Mouse (Mus musculus) neural tube, embryonic 13.5 days (tissue): ENCODE results near the gene Iqsec3. TPM values are rescaled to one million over a fixed set of nuclear protein-coding genes. Genes with fewer than 3 reads are reported as not detected.

Experiments
- ATAC-seq: fragments of 200-750 bp; cut with Nextera tagmentation; 2 replicates; pipeline ENCODE4 v1.8.0; 2017; ENCODE audit warnings: low read depth, mild to moderate bottlenecking, moderate TSS enrichment, moderate library complexity
- H3K27ac ChIP-seq: fragments of 300-500 bp; sonication (generic); replicated peaks from 2 replicates; pipeline ENCODE4 v1.5.1; 2015; ENCODE audit warnings: moderate library complexity, mild to moderate bottlenecking, inconsistent platforms
- H3K27me3 ChIP-seq: fragments of 300-500 bp; sonication (generic); 2 replicates; pipeline ENCODE4 v1.6.1; 2015; ENCODE audit warnings: mild to moderate bottlenecking, inconsistent platforms
- H3K36me3 ChIP-seq: fragments of 300-500 bp; sonication (generic); 2 replicates; pipeline ENCODE4 v1.6.1; 2015; ENCODE audit warnings: mild to moderate bottlenecking, inconsistent platforms
- H3K4me1 ChIP-seq: fragments of 300-500 bp; sonication (generic); replicated peaks from 2 replicates; pipeline ENCODE4 v1.6.1; 2015; ENCODE audit warnings: inconsistent platforms
- H3K4me2 ChIP-seq: fragments of 300-500 bp; sonication (generic); 2 replicates; pipeline ENCODE4 v1.6.1; 2015; ENCODE audit warnings: inconsistent platforms, mild to moderate bottlenecking, moderate library complexity
- H3K4me3 ChIP-seq: fragments of 300-500 bp; sonication (generic); 2 replicates; pipeline ENCODE4 v1.5.1; 2015; ENCODE audit warnings: mild to moderate bottlenecking, inconsistent platforms
- H3K9ac ChIP-seq: fragments of 300-500 bp; sonication (generic); 2 replicates; pipeline ENCODE4 v1.6.1; 2015; ENCODE audit warnings: moderate library complexity, mild to moderate bottlenecking, inconsistent platforms
- H3K9me3 ChIP-seq: fragments of 300-500 bp; sonication (generic); 2 replicates; pipeline ENCODE4 v1.6.1; 2016; ENCODE audit warnings: inconsistent platforms
- WGBS: fragments of 180-500 bp; shearing (Covaris S2); methylation state at CpG from one replicate; pipeline ENCODE4 v1.1.7; 2015; 5-methylcytosine and 5-hydroxymethylcytosine counted together
- polyA plus RNA-seq: library from polyadenylated mRNA; unstranded; fragments of >200 nt; fragmentation: Nextera tagmentation; extraction: Ambion mirVana; gene quantifications from 2 replicates; pipeline ENCODE4 v1.2.1, GENCODE M21; 2015

Iqsec3 gene
- polyA plus RNA-seq, 1 experiment from 2014 or later = 14.0 TPM

- no peak overlapping the region for H3K27ac ChIP-seq
- H3K4me1 ChIP-seq = no peaks in the 10 kb centered on the region
- H3K4me3 ChIP-seq = no peak overlapping the region
- no peak for ATAC-seq
- no peaks in the 10 kb centered on the region for H3K27me3 ChIP-seq
- H3K9me3 ChIP-seq = no peaks in the 10 kb centered on the region
- no peaks in the 10 kb centered on the region for H3K36me3 ChIP-seq
- 74% methylated on average over 1 of the region's 1 CpGs for WGBS
- no peak overlapping the region for H3K4me2 ChIP-seq
- H3K9ac ChIP-seq = no peak overlapping the region
These were observed 117.4 kb downstream of the Iqsec3 start for GRCm38 (mm10) chr6:121356041-121356440.

- H3K4me1 ChIP-seq = no peaks in the 10 kb centered on the region
- H3K4me2 ChIP-seq = no peak overlapping the region
- H3K27ac ChIP-seq = no peak overlapping the region
- no peak for ATAC-seq
- H3K4me3 ChIP-seq = no peak overlapping the region
- no peaks in the 10 kb centered on the region for H3K36me3 ChIP-seq
- 30% methylated on average over 2 of the region's 2 CpGs for WGBS
- H3K27me3 ChIP-seq = no peaks in the 10 kb centered on the region
- H3K9ac ChIP-seq = no peak overlapping the region
- H3K9me3 ChIP-seq = no peaks in the 10 kb centered on the region
These were observed 121.2 kb downstream of the Iqsec3 start for GRCm38 (mm10) chr6:121352276-121352675.

- Histone ChIP-seq H3K9ac (no peak overlapping the region), H3K9me3 (no peaks in the 10 kb centered on the region), H3K27me3 (peaks cover 6% of the 10 kb centered on the region), H3K4me2 (no peak overlapping the region), H3K4me1 (peaks cover 16% of the 10 kb centered on the region), H3K27ac (no peak overlapping the region), H3K36me3 (no peaks in the 10 kb centered on the region), H3K4me3 (no peak overlapping the region)
- ATAC-seq = no peak
- 14% methylated on average over 8 of the region's 8 CpGs for WGBS
These were observed 127.0 kb downstream of the Iqsec3 start for GRCm38 (mm10) chr6:121346428-121346827.

- no peaks in the 10 kb centered on the region for H3K36me3 ChIP-seq
- H3K4me1 ChIP-seq = peaks cover 16% of the 10 kb centered on the region
- H3K9ac ChIP-seq = no peak overlapping the region
- 61% methylated on average over 5 of the region's 5 CpGs for WGBS
- H3K27me3 ChIP-seq = peaks cover 9% of the 10 kb centered on the region
- no peaks in the 10 kb centered on the region for H3K9me3 ChIP-seq
- no peak overlapping the region for H3K4me3 ChIP-seq
- H3K27ac ChIP-seq = no peak overlapping the region
- ATAC-seq = no peak
- H3K4me2 ChIP-seq = no peak overlapping the region
These were observed 129.1 kb downstream of the Iqsec3 start for GRCm38 (mm10) chr6:121344329-121344728.

GRCm38 (mm10) chr6:121343771-121344123, 129.7 kb downstream of the Iqsec3 start:
- no peaks in the 10 kb centered on the region for H3K36me3 ChIP-seq
- ATAC-seq = no peak
- H3K9ac ChIP-seq = no peak overlapping the region
- peaks cover 9% of the 10 kb centered on the region for H3K27me3 ChIP-seq
- no peaks in the 10 kb centered on the region for H3K9me3 ChIP-seq
- WGBS = 69% methylated on average over 6 of the region's 6 CpGs
- no peak overlapping the region for H3K27ac ChIP-seq
- peaks cover 16% of the 10 kb centered on the region for H3K4me1 ChIP-seq
- no peak overlapping the region for H3K4me2 ChIP-seq
- H3K4me3 ChIP-seq = no peak overlapping the region

GRCm38 (mm10) chr6:121343026-121343770, 130.3 kb downstream of the Iqsec3 start, which contains the start of gene Slc6a12:
TSS of gene Slc6a12 (plus strand) at chr6:121343076.
- no peak within 1 kb of the TSS for H3K4me2 ChIP-seq
- no peaks in the 10 kb centered on the region for H3K9me3 ChIP-seq
- H3K27ac ChIP-seq = no peak within 1 kb of the TSS
- 77% methylated on average over 15 of the region's 15 CpGs for WGBS
- H3K36me3 ChIP-seq = no peaks in the 10 kb centered on the region
- H3K27me3 ChIP-seq = peaks cover 9% of the 10 kb centered on the region
- no peak for ATAC-seq
- H3K4me1 ChIP-seq = peaks cover 16% of the 10 kb centered on the region
- H3K9ac ChIP-seq = no peak within 1 kb of the TSS
- H3K4me3 ChIP-seq = no peak within 1 kb of the TSS

- ATAC-seq = no peak
- WGBS = 84% methylated on average over 6 of the region's 6 CpGs
These were observed 131.8 kb downstream of the Iqsec3 start for GRCm38 (mm10) chr6:121341650-121342049.

GRCm38 (mm10) chr6:121338519-121338896, 135.0 kb downstream of the Iqsec3 start:
- Histone ChIP-seq H3K4me3 (no peak overlapping the region), H3K27ac (no peak overlapping the region), H3K27me3 (peaks cover 3% of the 10 kb centered on the region), H3K9me3 (no peaks in the 10 kb centered on the region), H3K9ac (no peak overlapping the region), H3K4me2 (no peak overlapping the region), H3K4me1 (peaks cover 6% of the 10 kb centered on the region), H3K36me3 (no peaks in the 10 kb centered on the region)
- ATAC-seq = peak; percentile 35; the same call in 1 of the 2 replicates
- 44% methylated on average over 4 of the region's 4 CpGs for WGBS

More at GRCm38 (mm10) chr6:121341650-121342049, 131.8 kb downstream of the Iqsec3 start:
- Histone ChIP-seq H3K4me3 (no peak overlapping the region), H3K4me1 (peaks cover 16% of the 10 kb centered on the region), H3K27me3 (peaks cover 9% of the 10 kb centered on the region), H3K4me2 (no peak overlapping the region), H3K36me3 (no peaks in the 10 kb centered on the region), H3K9ac (no peak overlapping the region), H3K27ac (no peak overlapping the region), H3K9me3 (no peaks in the 10 kb centered on the region)

GRCm38 (mm10) chr6:121337770-121338518, 135.5 kb downstream of the Iqsec3 start:
- H3K9me3 ChIP-seq = no peaks in the 10 kb centered on the region
- no peaks in the 10 kb centered on the region for H3K36me3 ChIP-seq
- no peak overlapping the region for H3K9ac ChIP-seq
- peaks cover under 1% of the 10 kb centered on the region for H3K4me1 ChIP-seq
- whole genome bisulfite sequencing = 29% methylated on average over 3 of the region's 3 CpGs
- peaks cover 3% of the 10 kb centered on the region for H3K27me3 ChIP-seq
- no peak overlapping the region for H3K4me3 ChIP-seq
- peak; percentile 85 for ATAC-seq
- no peak overlapping the region for H3K4me2 ChIP-seq
- no peak overlapping the region for H3K27ac ChIP-seq

- Histone ChIP-seq H3K4me1 (no peaks in the 10 kb centered on the region), H3K27me3 (peaks cover 3% of the 10 kb centered on the region; the same call in 1 of the 2 replicates), H3K9ac (no peak overlapping the region), H3K9me3 (no peaks in the 10 kb centered on the region), H3K4me3 (no peak overlapping the region), H3K36me3 (no peaks in the 10 kb centered on the region), H3K4me2 (no peak overlapping the region), H3K27ac (no peak overlapping the region)
- 93% methylated on average over 9 of the region's 9 CpGs for WGBS
- ATAC-seq = no peak
These were observed 136.2 kb downstream of the Iqsec3 start for GRCm38 (mm10) chr6:121337229-121337628.

- Histone ChIP-seq H3K27me3 (peaks cover 3% of the 10 kb centered on the region; the same call in 1 of the 2 replicates), H3K9ac (no peak overlapping the region), H3K4me3 (no peak overlapping the region), H3K27ac (no peak overlapping the region), H3K4me1 (no peaks in the 10 kb centered on the region), H3K9me3 (no peaks in the 10 kb centered on the region), H3K36me3 (no peaks in the 10 kb centered on the region), H3K4me2 (no peak overlapping the region)
- WGBS = 72% methylated on average over 8 of the region's 8 CpGs
- no peak for ATAC-seq
These were observed 136.9 kb downstream of the Iqsec3 start for GRCm38 (mm10) chr6:121336558-121336957.

GRCm38 (mm10) chr6:121335841-121336240, 137.6 kb downstream of the Iqsec3 start:
- H3K4me2 ChIP-seq = no peak overlapping the region
- H3K4me1 ChIP-seq = no peaks in the 10 kb centered on the region
- no peaks in the 10 kb centered on the region for H3K9me3 ChIP-seq
- WGBS = 87% methylated on average over 9 of the region's 9 CpGs
- no peak overlapping the region for H3K9ac ChIP-seq
- no peak for ATAC-seq
- H3K27me3 ChIP-seq = peaks cover 3% of the 10 kb centered on the region; the same call in 1 of the 2 replicates
- H3K27ac ChIP-seq = no peak overlapping the region
- H3K4me3 ChIP-seq = no peak overlapping the region
- H3K36me3 ChIP-seq = no peaks in the 10 kb centered on the region
